Mouse (Mus musculus): ENCODE measurements around the gene Olfr38. TPM values are rescaled to one million over a fixed set of nuclear protein-coding genes. Genes with fewer than 3 reads are reported as not detected.

Gene Olfr38
- not detected for polyA plus RNA-seq (2017; shearing (Covaris generic))

DNA sequence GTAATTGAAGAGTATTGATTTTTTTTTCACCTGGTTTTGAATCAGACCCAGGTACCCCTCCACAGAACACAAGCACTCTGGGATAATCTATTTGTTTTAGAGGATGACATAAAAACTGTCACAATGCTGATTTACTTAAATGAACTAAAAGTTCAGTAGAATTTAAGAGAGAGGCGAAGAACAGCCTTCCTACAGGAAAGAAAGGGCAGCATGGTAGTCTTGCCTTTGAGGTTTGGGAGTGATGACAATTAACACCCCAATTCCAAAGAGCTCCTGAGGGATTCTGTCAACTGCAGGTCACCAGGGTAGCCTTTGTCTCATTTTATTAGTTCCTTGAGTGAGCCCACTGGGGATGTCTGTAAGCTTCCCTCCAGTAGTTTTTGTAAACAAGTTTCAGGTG, at the start of gene Olfr38:
TSS of gene Olfr38 (plus strand) at position 301 of the 400 bp plus-strand sequence.

DNA sequence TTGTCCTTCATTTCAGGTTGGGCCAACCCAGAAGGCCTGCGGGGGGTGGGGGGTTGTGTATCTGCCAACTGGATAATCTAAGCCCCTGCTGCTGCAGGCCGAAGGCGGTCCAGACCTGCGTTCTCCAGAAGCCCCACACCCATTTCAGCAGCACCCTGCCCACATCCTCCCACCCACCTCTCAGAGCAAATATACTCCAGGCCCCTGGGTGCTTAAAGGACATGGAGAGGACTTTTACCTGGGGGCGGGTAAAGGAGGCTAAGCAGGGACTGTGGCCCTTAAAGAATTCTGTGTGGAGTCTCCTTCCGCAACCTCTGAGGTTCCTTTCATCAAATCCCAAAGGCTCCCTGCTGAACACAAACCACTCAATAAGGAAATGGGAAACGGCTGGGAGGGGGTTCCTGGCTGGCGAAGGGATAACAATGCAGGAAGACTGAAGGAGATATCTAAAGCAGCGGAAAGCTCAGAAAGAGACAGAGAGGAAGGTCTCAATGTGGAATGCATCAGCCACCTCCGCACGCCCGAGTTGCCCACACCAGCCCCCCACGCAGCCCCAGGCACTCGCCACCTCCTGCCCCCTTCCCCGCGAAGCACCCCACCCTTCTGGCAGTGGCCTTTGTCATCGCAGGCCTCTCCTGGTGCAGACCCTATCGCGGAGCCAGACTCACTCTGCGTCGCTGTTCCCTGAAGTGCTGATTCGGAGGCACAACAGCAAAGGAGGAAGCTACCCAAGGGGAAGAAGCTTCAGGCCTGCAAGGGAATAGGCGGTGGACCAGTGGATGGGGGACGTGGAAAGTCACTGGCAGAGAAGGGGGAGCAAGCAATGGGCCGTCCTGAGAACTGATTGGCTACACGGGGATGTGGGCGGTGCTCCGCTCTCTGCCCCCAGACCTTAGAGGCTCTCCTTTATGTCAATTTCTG, 46.7 kb upstream of the Olfr38 start, which contains the start of gene Tcaf1:
TSS of gene Tcaf1 (minus strand) at position 798 of the 921 bp plus-strand sequence.

DNA sequence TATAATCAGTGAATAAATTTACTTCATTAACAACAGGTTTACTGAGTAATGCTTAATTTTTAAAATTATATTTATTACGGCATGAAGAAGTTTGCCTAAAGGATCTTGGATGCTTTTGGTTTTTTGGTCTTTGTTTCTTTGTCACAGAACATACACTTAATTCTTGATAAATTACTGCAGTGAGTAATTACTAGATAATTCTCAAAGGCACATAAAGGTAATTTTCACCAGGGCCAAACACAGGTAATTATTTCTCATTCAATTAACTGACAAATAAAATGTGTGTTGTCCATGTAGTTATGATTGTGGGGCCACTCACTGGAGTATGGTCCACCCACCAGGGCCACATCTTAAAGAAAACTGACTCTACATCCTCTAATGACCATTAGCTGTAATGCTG, 17.1 kb upstream of the Olfr38 start, which contains the start of gene Olfr453:
TSS of gene Olfr453 (plus strand) at position 301 of the 400 bp plus-strand sequence.

DNA sequence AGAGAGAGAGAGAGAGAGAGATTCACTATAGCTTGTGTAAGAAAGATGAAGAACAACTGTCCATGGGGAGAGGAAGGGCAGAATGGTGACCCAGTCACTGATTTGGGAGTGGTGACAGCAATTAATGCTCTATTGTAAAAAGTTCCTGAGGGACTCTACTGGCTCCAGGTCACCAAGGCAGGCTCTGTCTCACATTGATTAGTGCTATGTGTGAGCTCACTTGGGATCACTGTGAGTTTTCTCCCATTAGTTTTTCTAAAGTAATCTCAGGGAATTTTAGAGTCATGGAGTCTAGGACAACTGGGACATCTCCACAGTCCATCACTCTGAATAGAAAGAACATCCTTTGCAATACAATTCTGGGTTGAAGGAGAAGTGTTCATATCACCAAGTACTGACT, 28.6 kb downstream of the Olfr38 start, which contains the start of gene Olfr452:
TSS of gene Olfr452 (plus strand) at position 301 of the 400 bp plus-strand sequence.

DNA sequence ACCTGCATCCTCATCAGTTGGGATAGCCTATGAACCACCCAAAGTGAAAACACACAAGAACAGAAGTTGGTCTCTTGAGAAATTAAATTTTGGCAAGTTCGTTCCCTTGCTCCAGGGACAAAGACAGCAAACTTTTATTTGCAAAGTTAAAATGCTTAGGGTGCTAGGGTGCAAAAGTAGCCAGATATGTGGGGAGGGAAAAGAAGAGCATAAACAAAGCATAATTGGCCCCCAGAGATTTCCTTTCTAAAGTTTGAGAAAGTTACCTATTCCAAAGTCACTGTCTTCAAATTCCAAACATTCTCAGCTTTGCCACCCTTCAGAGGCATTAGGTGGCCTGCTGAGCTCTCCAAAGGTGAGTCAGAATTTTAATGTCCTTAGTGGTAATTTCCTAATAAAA, 55.4 kb downstream of the Olfr38 start, which contains the start of gene Olfr450:
TSS of gene Olfr450 (plus strand) at position 301 of the 400 bp plus-strand sequence.

Other genes starting within 250 kb of the Olfr38 start
- gene Olfr455, start 208.8 kb upstream of the Olfr38 start, polyA plus RNA-seq (2017; shearing (Covaris generic)): not detected
- gene Tcaf3, start 158.7 kb upstream of the Olfr38 start, polyA plus RNA-seq (2017; shearing (Covaris generic)): 0.25 TPM
- not detected for gene Tcaf2, start 111.2 kb upstream of the Olfr38 start, polyA plus RNA-seq (2017; shearing (Covaris generic))
- gene Tcaf1, start 46.3 kb upstream of the Olfr38 start, polyA plus RNA-seq (2017; shearing (Covaris generic)): not detected
- not detected for gene Olfr453, start 17.0 kb upstream of the Olfr38 start, polyA plus RNA-seq (2017; shearing (Covaris generic))
- not detected for gene Olfr452, start 28.7 kb downstream of the Olfr38 start, polyA plus RNA-seq (2017; shearing (Covaris generic))
- gene Olfr450, start 55.5 kb downstream of the Olfr38 start, polyA plus RNA-seq (2017; shearing (Covaris generic)): not detected
- gene Olfr449, start 78.0 kb downstream of the Olfr38 start, polyA plus RNA-seq (2017; shearing (Covaris generic)): not detected
- gene Olfr448, start 134.0 kb downstream of the Olfr38 start, polyA plus RNA-seq (2017; shearing (Covaris generic)): not detected
- not detected for gene Olfr447, start 152.5 kb downstream of the Olfr38 start, polyA plus RNA-seq (2017; shearing (Covaris generic))
- gene Olfr446, start 165.0 kb downstream of the Olfr38 start, polyA plus RNA-seq (2017; shearing (Covaris generic)): 0.09 TPM
- gene Olfr444, start 192.7 kb downstream of the Olfr38 start, polyA plus RNA-seq (2017; shearing (Covaris generic)): not detected

All from effector memory CD4-positive, alpha-beta T cell, adult 5 months (primary cell).